Mouse (Mus musculus): ENCODE data around the gene Kctd13. TPM values are rescaled to one million over a fixed set of nuclear protein-coding genes. Genes with fewer than 3 reads are reported as not detected.

Gene Kctd13
- total RNA-seq (2023), result 39.6 TPM

GRCm38 (mm10) chr7:126928384-126929037, at the start of gene Kctd13:
Gene Kctd13 (plus strand): TSS chr7:126928879.

GRCm38 (mm10) chr7:126884286-126885164, 44.2 kb upstream of the Kctd13 start, which contains the start of gene Taok2:
Gene Taok2 (minus strand): TSS chr7:126884703.

GRCm38 (mm10) chr7:126922624-126923060, 6.0 kb upstream of the Kctd13 start, which contains the start of gene Tmem219:
Gene Tmem219 (minus strand): TSS chr7:126922917.

GRCm38 (mm10) chr7:126949403-126949792, 20.7 kb downstream of the Kctd13 start, which contains the start of gene Asphd1:
Gene Asphd1 (minus strand): TSS chr7:126949582.

GRCm38 (mm10) chr7:126949793-126950646, 21.3 kb downstream of the Kctd13 start, which contains the start of gene Sez6l2:
Gene Sez6l2 (plus strand): TSS chr7:126950563.

GRCm38 (mm10) chr7:126975893-126975949, 47.0 kb downstream of the Kctd13 start, which contains the start of gene Cdipt:
Gene Cdipt (plus strand): TSS chr7:126975914.

GRCm38 (mm10) chr7:126975950-126976866, 47.5 kb downstream of the Kctd13 start, which contains the start of gene Cdiptos:
Gene Cdiptos (minus strand): TSS chr7:126976098.

Other genes with a start within 250 kb of the Kctd13 start
- gene Bola2, start 233.5 kb upstream of the Kctd13 start, total RNA-seq (2023), result 186 TPM
- 10.8 TPM for gene Slx1b, start 233.1 kb upstream of the Kctd13 start, total RNA-seq (2023)
- 1,350 TPM for gene Coro1a, start 221.1 kb upstream of the Kctd13 start, total RNA-seq (2023)
- 47.4 TPM for gene Mapk3, start 169.3 kb upstream of the Kctd13 start, total RNA-seq (2023)
- 5.8 TPM for gene Gdpd3, start 162.5 kb upstream of the Kctd13 start, total RNA-seq (2023)
- gene Ypel3, start 151.9 kb upstream of the Kctd13 start, total RNA-seq (2023), result 256 TPM
- gene Tbx6, start 147.4 kb upstream of the Kctd13 start, total RNA-seq (2023), result 11.5 TPM
- 252 TPM for gene Ppp4c, start 136.4 kb upstream of the Kctd13 start, total RNA-seq (2023)
- gene Fam57b, start 131.2 kb upstream of the Kctd13 start, total RNA-seq (2023), result not detected
- gene 4930451I11Rik, start 97.2 kb upstream of the Kctd13 start, total RNA-seq (2023), result not detected
- gene Doc2a, start 81.5 kb upstream of the Kctd13 start, total RNA-seq (2023), result not detected
- gene Hirip3, start 66.9 kb upstream of the Kctd13 start, total RNA-seq (2023), result 19.3 TPM
- gene Ino80e, start 66.5 kb upstream of the Kctd13 start, total RNA-seq (2023), result 63.0 TPM
- 94.6 TPM for gene Taok2, start 44.2 kb upstream of the Kctd13 start, total RNA-seq (2023)
- gene Tmem219, start 6.0 kb upstream of the Kctd13 start, total RNA-seq (2023), result 36.1 TPM
- not detected for gene Asphd1, start 20.7 kb downstream of the Kctd13 start, total RNA-seq (2023)
- gene Sez6l2, start 21.7 kb downstream of the Kctd13 start, total RNA-seq (2023), result 9.2 TPM
- 154 TPM for gene Cdipt, start 47.0 kb downstream of the Kctd13 start, total RNA-seq (2023)
- not detected for gene Cdiptos, start 47.2 kb downstream of the Kctd13 start, total RNA-seq (2023)
- gene Mvp, start 85.7 kb downstream of the Kctd13 start, total RNA-seq (2023), result 39.4 TPM
- not detected for gene Pagr1b, start 87.6 kb downstream of the Kctd13 start, total RNA-seq (2023)
- gene Pagr1a, start 88.5 kb downstream of the Kctd13 start, total RNA-seq (2023), result 27.0 TPM
- gene Gm42742, start 92.2 kb downstream of the Kctd13 start, total RNA-seq (2023), result 35.1 TPM
- 5.5 TPM for gene Prrt2, start 92.3 kb downstream of the Kctd13 start, total RNA-seq (2023)
- 228 TPM for gene Maz, start 98.2 kb downstream of the Kctd13 start, total RNA-seq (2023)
- gene Kif22, start 113.6 kb downstream of the Kctd13 start, total RNA-seq (2023), result 1.9 TPM
- not detected for gene Zg16, start 158.4 kb downstream of the Kctd13 start, total RNA-seq (2023)
- gene AI467606, start 162.5 kb downstream of the Kctd13 start, total RNA-seq (2023), result 95.7 TPM
- 34.3 TPM for gene Qprt, start 193.3 kb downstream of the Kctd13 start, total RNA-seq (2023)
- gene Spn, start 208.9 kb downstream of the Kctd13 start, total RNA-seq (2023), result 356 TPM